Mouse (Mus musculus): ENCODE measurements around the gene Scamp2. TPM values are rescaled to one million over a fixed set of nuclear protein-coding genes. Genes with fewer than 3 reads are reported as not detected.

The Scamp2 gene
- polyA plus RNA-seq, 1 experiment from 2014 or later, result 60.6 TPM

GRCm38 (mm10) chr9:57602098-57602497 is 41.4 kb downstream of the Scamp2 start:
- Histone ChIP-seq H3K4me2 (no peak overlapping the region), H3K27ac (no peak overlapping the region), H3K4me3 (replicated peaks) (no peak overlapping the region), H3K36me3 (replicated peaks) (no peaks in the 10 kb centered on the region), H3K27me3 (peaks cover 28% of the 10 kb centered on the region), H3K9ac (no peak overlapping the region), H3K9me3 (no peaks in the 10 kb centered on the region), H3K4me1 (peaks cover 53% of the 10 kb centered on the region)
- ATAC-seq (ENCODE audit: low FRiP score), result no peak
- WGBS, result 74% methylated on average over 8 of the region's 8 CpGs

DNA sequence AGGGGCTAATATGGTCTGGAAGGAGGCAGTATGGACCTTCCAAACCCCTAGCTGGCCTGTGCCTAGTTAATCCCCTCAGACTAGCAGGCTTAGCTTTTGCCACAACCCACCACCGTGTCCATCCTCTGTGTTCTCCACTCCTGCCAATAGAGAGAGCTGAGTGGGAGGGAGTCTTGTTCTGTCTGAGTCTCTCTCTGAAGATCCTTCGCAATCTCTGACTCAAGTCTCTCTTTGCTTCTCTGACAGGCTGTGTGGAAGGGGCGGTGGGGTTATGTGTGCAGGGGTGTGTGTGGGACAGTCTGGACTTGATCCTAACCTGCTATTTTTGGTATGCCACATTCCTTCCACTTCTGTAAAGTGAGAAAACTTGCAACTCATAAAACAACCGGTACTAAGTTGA is 44.1 kb downstream of the Scamp2 start:
- H3K9ac ChIP-seq, result no peak overlapping the region
- WGBS, result 76% methylated on average over 4 of the region's 4 CpGs
- no peak overlapping the region for H3K27ac ChIP-seq
- peaks cover 35% of the 10 kb centered on the region for H3K27me3 ChIP-seq
- ATAC-seq (ENCODE audit: low FRiP score), result no peak
- H3K36me3 ChIP-seq (replicated peaks), result no peaks in the 10 kb centered on the region
- no peak overlapping the region for H3K4me3 ChIP-seq (replicated peaks)
- H3K4me2 ChIP-seq, result no peak overlapping the region
- H3K4me1 ChIP-seq, result peaks cover 27% of the 10 kb centered on the region
- H3K9me3 ChIP-seq, result no peaks in the 10 kb centered on the region

DNA sequence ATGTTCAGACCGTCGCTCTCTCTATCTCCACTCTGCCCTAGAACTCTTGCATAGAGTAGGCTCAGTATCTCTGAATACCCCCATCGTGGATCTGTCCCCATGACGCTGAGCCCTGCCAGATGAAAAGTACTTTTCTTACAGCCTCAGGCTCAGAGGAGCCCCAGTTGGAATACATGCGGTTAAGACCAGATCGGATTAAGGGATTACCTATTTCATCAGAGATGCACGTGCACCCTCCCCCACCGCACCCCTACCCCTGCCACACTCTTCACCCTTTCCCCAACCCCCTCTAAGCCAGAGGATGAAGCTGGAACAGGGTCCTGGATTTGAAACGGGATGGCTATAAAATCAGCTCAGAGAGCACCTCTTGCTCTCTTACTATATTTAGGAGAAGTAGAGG is 44.8 kb downstream of the Scamp2 start:
- no peak overlapping the region for H3K4me3 ChIP-seq (replicated peaks)
- no peak overlapping the region for H3K27ac ChIP-seq
- H3K36me3 ChIP-seq (replicated peaks), result no peaks in the 10 kb centered on the region
- no peak for ATAC-seq (ENCODE audit: low FRiP score)
- 0 out of 2 replicates have a peak overlapping the region, but pooled peaks have one; percentile 37 for H3K4me2 ChIP-seq
- whole genome bisulfite sequencing, result 8% methylated on average over 9 of the region's 9 CpGs
- peaks cover 35% of the 10 kb centered on the region for H3K27me3 ChIP-seq
- no peak overlapping the region for H3K9ac ChIP-seq
- H3K4me1 ChIP-seq, result peaks cover 26% of the 10 kb centered on the region
- H3K9me3 ChIP-seq, result no peaks in the 10 kb centered on the region

DNA sequence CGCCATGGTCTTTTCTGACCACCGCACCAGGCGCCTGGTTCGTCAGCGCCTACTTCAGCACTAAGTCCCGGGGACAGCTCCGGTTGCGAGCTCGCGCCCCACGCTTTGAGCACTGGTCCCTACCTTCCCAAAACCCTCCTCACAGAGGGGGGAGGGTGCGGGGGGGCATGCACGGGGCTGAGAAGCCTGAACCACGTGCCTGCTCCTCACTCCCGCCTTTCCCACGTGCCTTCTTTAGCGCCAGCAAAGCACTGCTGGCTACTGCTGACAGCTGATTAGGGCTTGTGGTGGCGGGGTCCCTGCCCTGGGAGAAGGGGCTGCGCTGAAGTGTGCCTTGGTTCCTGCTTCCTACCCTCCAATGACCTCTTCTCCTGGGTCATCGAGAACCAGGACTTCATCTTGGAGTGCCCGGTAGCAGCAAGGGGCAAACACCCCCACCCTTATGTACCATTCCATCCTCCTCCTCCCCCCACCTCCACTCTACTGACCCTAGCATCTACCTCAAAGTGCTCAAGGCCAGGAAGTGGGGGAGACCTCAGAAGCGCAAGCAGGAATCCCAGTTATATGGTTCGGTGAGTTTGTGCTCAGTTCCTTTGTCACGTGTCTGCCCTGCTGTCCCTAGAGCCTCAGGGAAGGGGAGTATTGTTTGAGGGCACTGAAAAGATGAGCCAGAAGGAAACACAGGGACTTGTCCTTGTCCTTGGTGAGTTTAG is 45.6 kb downstream of the Scamp2 start, which contains the start of gene Cplx3:
Cplx3 (minus strand) TSS at position 143 of the 713 bp plus-strand sequence.
- Histone ChIP-seq H3K27ac (no peak within 1 kb of the TSS), H3K4me2 (peak within 1 kb of the TSS; percentile 37), H3K4me1 (peaks cover 22% of the 10 kb centered on the region), H3K9ac (no peak within 1 kb of the TSS), H3K36me3 (replicated peaks) (no peaks in the 10 kb centered on the region), H3K4me3 (replicated peaks) (0 out of 2 replicates have a peak within 1 kb of the TSS, but pooled peaks have one; percentile 2), H3K27me3 (peaks cover 35% of the 10 kb centered on the region), H3K9me3 (no peaks in the 10 kb centered on the region)
- 5% methylated on average over 24 of the region's 24 CpGs for WGBS
- ATAC-seq (ENCODE audit: low FRiP score), result peak; percentile 53; the same call in 1 of the 2 replicates

GRCm38 (mm10) chr9:57609803-57610202 is 49.1 kb downstream of the Scamp2 start:
- Histone ChIP-seq H3K4me2 (no peak overlapping the region), H3K4me3 (replicated peaks) (no peak overlapping the region), H3K4me1 (peaks cover 22% of the 10 kb centered on the region), H3K27me3 (peaks cover 28% of the 10 kb centered on the region), H3K9me3 (no peaks in the 10 kb centered on the region), H3K36me3 (replicated peaks) (no peaks in the 10 kb centered on the region), H3K27ac (no peak overlapping the region), H3K9ac (no peak overlapping the region)
- ATAC-seq (ENCODE audit: low FRiP score), result no peak
- 66% methylated on average over 3 of the region's 3 CpGs for WGBS

DNA sequence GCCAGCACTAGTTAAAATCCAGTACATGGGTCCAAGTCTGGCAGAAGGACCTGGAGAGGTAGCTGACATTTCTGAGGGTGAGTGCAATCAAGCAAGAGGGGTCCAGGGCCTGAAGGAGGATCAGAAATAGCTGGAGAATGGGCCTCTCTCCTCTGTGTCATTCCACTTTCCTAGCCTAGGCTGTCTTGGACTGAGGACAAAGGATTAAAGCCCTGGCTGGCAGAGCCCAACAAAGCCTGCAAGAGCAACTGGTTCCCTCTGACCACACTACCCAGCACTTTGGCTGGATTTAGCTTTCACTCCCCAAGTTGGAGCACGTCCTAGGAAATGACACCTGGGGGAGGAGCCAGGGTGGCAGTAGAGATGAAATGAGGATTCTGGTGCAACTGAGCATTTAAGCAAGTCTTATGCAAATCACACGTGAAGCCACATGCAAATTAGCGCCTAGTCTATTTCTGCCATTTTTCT is 49.6 kb downstream of the Scamp2 start:
- Histone ChIP-seq H3K27ac (no peak overlapping the region), H3K4me1 (peaks cover 21% of the 10 kb centered on the region), H3K4me2 (no peak overlapping the region), H3K9me3 (no peaks in the 10 kb centered on the region), H3K4me3 (replicated peaks) (no peak overlapping the region), H3K9ac (no peak overlapping the region), H3K27me3 (peaks cover 22% of the 10 kb centered on the region), H3K36me3 (replicated peaks) (no peaks in the 10 kb centered on the region)
- ATAC-seq (ENCODE audit: low FRiP score), result no peak
- 56% methylated on average over 3 of the region's 3 CpGs for WGBS

DNA sequence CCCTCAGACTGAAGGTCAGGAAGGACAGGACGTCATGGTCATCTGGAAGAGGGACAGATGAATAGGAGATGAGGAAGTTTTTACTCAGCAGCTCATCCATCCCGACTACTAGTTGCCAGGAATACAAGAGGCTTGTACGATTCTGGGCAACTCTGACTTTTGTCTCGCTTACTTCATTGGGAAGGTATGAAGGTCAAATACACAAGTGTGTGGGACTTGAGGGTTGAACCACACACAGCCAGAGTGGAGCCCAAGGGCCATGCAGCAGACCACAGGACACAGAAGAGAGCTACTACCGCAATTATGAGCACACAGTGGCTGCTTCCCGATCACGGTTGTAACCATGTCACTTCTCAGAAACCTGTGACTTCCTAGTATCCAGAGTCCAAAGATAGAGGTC is 51.8 kb downstream of the Scamp2 start:
- WGBS, result 89% methylated on average over 7 of the region's 7 CpGs
- Histone ChIP-seq H3K27me3 (peaks cover 7% of the 10 kb centered on the region; the same call in 1 of the 2 replicates), H3K27ac (no peak overlapping the region), H3K4me1 (0 out of 2 replicates have a peak, but pooled peaks cover 8% of the 10 kb centered on the region), H3K9me3 (no peaks in the 10 kb centered on the region), H3K36me3 (replicated peaks) (no peaks in the 10 kb centered on the region), H3K4me3 (replicated peaks) (no peak overlapping the region), H3K9ac (no peak overlapping the region), H3K4me2 (no peak overlapping the region)
- ATAC-seq (ENCODE audit: low FRiP score), result no peak

- no peak overlapping the region for H3K9ac ChIP-seq
- no peak overlapping the region for H3K4me3 ChIP-seq (replicated peaks)
- no peak for ATAC-seq (ENCODE audit: low FRiP score)
- no peaks in the 10 kb centered on the region for H3K27me3 ChIP-seq
- no peaks in the 10 kb centered on the region for H3K36me3 ChIP-seq (replicated peaks)
- WGBS, result 89% methylated on average over 7 of the region's 7 CpGs
- 0 out of 2 replicates have a peak, but pooled peaks cover 8% of the 10 kb centered on the region for H3K4me1 ChIP-seq
- H3K4me2 ChIP-seq, result no peak overlapping the region
- no peaks in the 10 kb centered on the region for H3K9me3 ChIP-seq
- no peak overlapping the region for H3K27ac ChIP-seq
Measured at GRCm38 (mm10) chr9:57613975-57614374, 53.2 kb downstream of the Scamp2 start.

GRCm38 (mm10) chr9:57614786-57615185 is 54.0 kb downstream of the Scamp2 start:
- Histone ChIP-seq H3K4me2 (no peak overlapping the region), H3K27me3 (no peaks in the 10 kb centered on the region), H3K4me1 (0 out of 2 replicates have a peak, but pooled peaks cover 8% of the 10 kb centered on the region), H3K9ac (no peak overlapping the region), H3K4me3 (replicated peaks) (no peak overlapping the region), H3K27ac (no peak overlapping the region), H3K9me3 (no peaks in the 10 kb centered on the region), H3K36me3 (replicated peaks) (no peaks in the 10 kb centered on the region)
- ATAC-seq (ENCODE audit: low FRiP score), result no peak
- WGBS, result 90% methylated on average over 4 of the region's 4 CpGs

DNA sequence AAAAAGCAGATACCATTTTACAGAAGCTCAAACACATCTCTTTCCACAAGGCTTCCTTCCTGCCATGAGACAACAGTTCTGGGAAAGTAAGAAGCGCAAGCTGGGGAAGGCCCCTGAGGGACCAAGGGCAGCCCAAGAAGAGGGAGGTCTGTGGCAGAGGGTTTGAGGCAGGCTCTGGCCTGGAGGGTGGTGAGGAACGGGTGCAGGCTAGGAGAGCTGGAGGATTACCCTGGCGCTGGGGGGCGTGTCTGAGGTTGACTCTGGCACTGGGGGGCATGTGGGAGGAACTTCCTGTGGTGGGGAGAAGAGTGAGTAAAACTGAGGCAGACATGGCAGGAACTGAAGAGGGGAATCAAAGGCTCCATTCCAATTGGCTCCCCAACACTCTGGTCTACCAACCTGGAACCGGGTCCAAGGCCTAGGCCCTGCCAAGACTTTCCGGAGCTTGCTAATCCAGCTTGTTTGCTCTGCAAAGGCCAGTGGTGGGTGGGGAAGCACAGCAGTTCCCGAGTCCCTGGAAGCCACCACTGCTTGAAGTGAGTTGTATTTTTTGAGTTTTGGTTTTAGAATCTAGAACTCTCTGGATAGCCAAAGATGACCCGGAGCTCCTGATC is 56.9 kb downstream of the Scamp2 start:
- no peak for ATAC-seq (ENCODE audit: low FRiP score)
- Histone ChIP-seq H3K4me1 (no peaks in the 10 kb centered on the region), H3K4me3 (replicated peaks) (no peak overlapping the region), H3K9ac (no peak overlapping the region), H3K27me3 (no peaks in the 10 kb centered on the region), H3K9me3 (no peaks in the 10 kb centered on the region), H3K36me3 (replicated peaks) (no peaks in the 10 kb centered on the region), H3K27ac (no peak overlapping the region), H3K4me2 (no peak overlapping the region)
- WGBS, result 80% methylated on average over 8 of the region's 8 CpGs

GRCm38 (mm10) chr9:57618854-57619253 is 58.1 kb downstream of the Scamp2 start:
- WGBS, result 88% methylated on average over 8 of the region's 8 CpGs
- Histone ChIP-seq H3K4me2 (no peak overlapping the region), H3K9ac (no peak overlapping the region), H3K4me3 (replicated peaks) (no peak overlapping the region), H3K9me3 (no peaks in the 10 kb centered on the region), H3K36me3 (replicated peaks) (no peaks in the 10 kb centered on the region), H3K4me1 (no peaks in the 10 kb centered on the region), H3K27ac (no peak overlapping the region), H3K27me3 (no peaks in the 10 kb centered on the region)
- ATAC-seq (ENCODE audit: low FRiP score), result no peak

DNA sequence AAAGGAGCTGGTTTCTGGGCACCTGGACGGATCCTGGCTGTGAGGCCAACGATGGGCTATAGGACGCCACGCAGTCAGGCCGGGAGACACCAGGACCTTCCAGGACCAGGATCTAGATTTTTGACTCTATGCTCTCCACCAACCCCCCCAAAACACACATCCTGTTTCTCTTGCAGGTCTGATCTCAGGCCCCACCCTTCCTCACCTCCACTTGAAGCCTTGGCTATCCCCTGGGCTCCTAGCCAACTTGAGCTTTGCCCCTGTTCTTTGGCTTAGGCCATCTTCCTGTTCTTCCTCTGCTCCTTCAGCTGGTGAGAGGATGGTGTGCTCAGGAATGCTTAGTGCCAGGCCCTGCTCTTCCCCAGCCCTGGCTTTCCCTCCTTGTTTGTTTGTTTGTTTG is 59.9 kb downstream of the Scamp2 start, which contains the start of gene Lman1l:
Lman1l (minus strand) TSS at position 101 of the 400 bp plus-strand sequence.
- Histone ChIP-seq H3K36me3 (replicated peaks) (peaks cover 13% of the 10 kb centered on the region), H3K9ac (no peak within 1 kb of the TSS), H3K27me3 (no peaks in the 10 kb centered on the region), H3K9me3 (no peaks in the 10 kb centered on the region), H3K4me1 (peaks cover under 1% of the 10 kb centered on the region; the same call in 1 of the 2 replicates), H3K27ac (no peak within 1 kb of the TSS), H3K4me2 (no peak within 1 kb of the TSS), H3K4me3 (replicated peaks) (no peak within 1 kb of the TSS)
- ATAC-seq (ENCODE audit: low FRiP score), result no peak
- 99% methylated on average over 5 of the region's 5 CpGs for WGBS

Measured in forebrain, embryonic 12.5 days (tissue).